Mouse (Mus musculus) kidney, postnatal 25 days (tissue): ENCODE results near the gene Mt1.

Experiments
- DNase-seq, 2 experiments: peaks; one replicate each; pipeline ENCODE4 v3.0.0; 2021; ENCODE audit warnings: mixed read lengths in 2 of 2

Gene Mt1

GRCm38 (mm10) chr8:94173848-94174403 is 5.0 kb upstream of the Mt1 start:
- no peak for DNase-seq

DNA sequence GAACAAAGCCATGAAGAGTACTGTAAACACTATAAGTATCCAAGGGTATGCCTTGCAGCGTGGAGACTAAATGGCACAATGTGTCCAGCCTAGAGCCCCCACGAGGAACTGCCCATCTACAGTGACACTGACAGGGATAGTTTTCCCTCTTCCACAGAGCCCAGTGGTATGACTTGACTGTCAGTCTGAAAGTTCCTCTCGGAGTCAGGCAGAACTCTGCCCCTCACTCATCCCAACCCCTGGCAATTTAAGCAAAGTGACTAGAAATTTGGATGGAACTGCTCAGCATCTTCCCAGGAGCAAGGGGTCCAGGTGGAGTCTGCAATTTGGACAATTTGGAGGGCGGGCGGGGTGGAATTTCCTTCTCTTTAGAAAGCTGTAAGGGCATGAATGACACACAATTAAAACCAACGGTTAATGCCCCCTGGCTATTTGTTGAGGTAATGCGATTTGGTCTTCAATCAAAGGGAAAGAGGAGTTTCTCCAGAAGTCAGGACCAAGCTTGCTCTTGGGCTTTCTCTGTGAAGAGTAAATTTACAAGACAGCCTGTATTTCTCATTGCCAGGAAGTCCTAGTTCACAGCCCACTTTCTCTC is 4.2 kb upstream of the Mt1 start:
- no peak for DNase-seq

- DNase-seq, result no peak
Observed at GRCm38 (mm10) chr8:94177716-94178390, 1.0 kb upstream of the Mt1 start.

DNA sequence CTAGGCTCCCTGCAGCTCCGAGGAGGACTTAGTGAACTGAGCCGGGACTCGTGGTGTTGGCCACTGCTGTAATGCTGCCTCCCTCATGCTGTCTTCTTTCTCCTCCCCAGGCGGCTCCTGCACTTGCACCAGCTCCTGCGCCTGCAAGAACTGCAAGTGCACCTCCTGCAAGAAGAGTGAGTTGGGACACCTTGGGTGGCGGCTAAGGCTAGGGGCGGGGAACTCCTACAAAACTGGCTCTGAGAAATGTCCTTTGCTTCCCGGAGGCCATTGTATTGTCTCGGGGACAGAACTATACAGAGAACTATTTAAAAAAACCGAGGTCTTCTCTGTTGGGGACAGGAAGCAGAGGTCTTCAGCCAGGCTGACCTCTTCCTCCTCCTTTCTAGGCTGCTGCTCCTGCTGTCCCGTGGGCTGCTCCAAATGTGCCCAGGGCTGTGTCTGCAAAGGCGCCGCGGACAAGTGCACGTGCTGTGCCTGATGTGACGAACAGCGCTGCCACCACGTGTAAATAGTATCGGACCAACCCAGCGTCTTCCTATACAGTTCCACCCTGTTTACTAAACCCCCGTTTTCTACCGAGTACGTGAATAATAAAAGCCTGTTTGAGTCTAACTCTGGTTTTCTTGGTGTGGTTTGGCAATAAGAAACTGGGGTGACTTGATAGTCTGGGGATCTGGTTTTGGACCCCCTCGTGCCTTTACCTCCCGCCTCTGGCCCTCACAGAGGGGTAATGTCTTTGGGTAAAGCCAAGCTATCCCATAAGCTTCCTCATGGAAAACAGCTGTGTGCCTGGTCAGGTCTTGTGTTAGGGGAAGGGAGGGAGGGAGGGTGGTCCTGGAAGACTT is 1.1 kb downstream of the Mt1 start:
- peak; percentile 30 to 57 for DNase-seq

DNA sequence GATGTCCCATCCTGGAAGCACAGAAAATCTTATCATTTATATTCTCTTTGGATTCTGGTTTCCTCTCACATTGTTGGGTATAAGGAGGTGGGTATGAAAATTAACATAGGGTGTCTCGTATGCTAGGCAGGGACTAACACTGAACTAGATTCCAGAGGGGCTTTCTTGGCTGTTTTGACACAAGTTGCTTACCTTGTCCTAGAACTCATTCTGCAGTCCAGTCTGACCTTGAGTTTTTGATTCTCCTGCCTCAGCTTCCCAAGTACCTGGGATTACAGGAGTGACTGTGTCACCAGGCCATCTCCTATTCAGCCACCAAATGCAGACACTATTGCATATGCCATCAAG is 1.7 kb downstream of the Mt1 start:
- DNase-seq, result no peak

DNA sequence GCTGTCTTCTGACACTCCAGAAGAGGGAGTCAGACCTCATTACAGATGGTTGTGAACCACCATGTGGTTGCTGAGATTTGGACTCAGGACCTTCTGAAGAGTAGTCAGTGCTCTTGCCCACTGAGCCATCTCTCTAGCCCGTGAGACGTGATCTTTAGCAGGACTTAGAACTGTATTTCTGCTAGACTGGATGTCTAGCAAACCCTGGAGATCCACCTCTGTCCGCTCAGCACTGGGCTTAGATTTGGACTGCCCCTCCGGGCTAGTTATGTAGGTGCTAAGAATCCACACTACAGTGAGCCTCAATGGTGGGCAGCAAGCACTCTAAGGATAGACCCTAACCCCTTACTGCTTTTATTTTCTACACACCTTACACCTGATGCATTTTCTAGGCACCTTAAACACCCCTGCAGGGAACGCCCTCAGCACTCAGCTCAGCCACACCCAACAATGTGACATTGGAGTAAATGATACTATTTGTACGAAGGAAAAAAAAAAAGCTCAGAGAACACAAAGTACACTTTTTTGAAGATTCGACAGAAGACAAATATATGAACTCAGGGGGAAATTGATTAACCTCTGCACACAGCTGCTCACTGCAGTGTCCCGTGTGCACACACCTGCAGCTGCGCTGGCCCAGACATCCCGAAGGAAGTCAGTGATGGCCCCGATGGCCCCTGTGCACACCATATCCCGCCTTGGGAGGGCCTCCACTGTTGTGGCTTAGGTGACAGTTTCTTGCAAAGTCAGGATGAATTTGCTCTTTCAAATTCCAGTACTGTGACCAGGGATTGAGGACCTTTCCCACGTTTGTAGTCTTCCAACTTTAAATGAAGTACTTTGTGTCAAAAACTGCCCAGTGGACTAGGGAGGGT is 3.4 kb downstream of the Mt1 start:
- DNase-seq, result no peak

- DNase-seq, result peak; percentile 86 to 93
Observed at GRCm38 (mm10) chr8:94183117-94183516, 4.2 kb downstream of the Mt1 start.

DNA sequence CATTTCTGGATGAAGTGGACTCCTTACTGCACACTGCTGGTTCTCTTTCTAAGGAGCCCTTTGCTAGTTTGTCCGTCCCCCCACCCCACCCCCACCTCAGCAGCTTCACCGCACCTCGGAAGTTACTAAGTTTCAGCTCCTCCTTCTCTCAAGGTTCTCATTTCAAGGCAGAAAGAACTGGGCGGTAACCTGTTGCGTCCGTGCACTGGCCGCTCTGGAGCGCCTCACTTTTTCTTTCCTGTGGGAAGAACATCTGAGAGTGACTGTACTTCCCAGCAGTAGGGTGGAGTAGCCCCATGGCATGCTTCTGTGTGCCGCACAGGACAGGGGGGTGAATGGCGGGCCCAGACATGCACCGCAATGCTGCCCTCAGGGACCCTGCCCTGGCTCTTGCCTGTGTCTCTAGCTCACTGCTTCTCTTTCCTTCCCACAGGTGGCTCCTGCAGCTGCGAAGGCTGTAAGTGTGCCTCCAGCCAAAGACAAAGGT is 5.5 kb downstream of the Mt1 start:
- no peak for DNase-seq

DNA sequence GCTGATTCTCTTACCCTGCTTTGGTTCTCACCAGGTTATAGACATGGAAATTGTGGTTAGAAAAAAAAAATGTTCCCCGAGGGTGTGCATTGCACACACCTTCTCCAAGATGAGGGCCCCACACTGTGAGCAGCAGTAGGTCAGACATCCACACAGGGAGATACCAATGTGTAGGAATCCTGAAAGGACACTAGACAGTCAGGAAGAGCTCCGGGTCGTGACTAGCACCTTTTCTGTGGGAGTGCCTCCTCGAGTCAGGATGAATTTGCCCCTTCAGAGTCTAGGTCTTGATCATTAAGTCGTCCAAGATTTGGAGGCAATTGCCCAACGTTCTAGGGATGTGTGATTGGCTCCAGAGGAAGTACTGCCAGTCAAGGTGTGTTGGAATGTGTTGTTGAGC is 6.9 kb downstream of the Mt1 start:
- no peak for DNase-seq

DNA sequence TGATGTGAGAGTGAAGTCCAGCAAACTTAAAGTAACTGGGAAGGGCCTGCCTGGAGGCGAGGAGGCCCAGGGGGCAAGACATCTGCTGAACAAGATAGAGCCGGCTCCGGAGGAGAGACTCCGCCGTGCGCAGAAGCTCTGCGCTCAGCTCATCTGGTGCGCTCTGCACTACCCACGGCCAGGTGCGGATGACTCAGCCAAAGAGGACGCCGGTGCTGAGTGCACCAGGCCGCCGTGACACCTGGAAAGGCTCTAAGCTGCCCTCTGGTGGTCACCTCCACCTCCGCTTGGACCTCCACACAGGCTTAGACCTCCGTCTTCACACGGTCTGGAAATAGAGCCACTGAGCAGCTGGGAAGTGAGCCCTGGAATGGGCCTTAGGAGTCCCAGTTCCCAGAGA is 7.7 kb downstream of the Mt1 start:
- DNase-seq, result peak; percentile 91 to 93

DNA sequence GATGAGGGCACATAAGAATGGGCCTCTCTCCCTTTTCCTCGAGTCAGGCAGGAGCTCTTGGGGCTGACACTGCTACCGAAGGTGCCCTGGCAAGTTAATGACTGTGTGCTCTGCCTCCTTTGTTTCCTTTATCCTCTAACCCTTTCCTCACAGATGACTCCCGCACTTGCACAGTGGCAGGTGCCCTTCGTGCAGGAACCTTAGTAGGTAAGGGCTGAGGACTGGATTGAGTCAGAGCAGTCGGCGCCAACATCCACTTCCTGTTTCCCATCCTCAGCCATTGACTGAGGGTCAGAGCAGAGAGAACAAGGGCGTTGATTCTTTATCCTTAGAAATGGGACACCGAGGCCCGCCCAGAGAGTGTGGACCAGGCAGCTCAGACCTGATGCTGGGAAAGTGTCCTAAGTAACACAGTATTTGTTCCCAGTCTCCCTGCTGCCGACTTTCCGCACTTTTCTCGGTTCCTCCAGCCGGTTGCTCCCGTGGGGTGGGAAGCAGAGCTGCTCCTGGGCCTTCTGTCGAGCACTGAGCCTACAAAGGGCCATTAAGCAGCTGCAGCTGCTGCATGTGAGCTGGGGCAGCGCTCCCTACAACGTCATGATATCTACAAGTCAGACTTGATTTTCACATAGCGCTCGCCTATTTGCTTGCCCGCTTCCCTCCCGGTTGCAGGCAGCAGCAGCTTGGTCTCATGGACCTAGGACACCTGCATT is 8.6 kb downstream of the Mt1 start:
- DNase-seq, result no peak

GRCm38 (mm10) chr8:94189275-94190031 is 10.6 kb downstream of the Mt1 start:
- DNase-seq, result peak in 1 of 2 experiments; percentile 63

DNA sequence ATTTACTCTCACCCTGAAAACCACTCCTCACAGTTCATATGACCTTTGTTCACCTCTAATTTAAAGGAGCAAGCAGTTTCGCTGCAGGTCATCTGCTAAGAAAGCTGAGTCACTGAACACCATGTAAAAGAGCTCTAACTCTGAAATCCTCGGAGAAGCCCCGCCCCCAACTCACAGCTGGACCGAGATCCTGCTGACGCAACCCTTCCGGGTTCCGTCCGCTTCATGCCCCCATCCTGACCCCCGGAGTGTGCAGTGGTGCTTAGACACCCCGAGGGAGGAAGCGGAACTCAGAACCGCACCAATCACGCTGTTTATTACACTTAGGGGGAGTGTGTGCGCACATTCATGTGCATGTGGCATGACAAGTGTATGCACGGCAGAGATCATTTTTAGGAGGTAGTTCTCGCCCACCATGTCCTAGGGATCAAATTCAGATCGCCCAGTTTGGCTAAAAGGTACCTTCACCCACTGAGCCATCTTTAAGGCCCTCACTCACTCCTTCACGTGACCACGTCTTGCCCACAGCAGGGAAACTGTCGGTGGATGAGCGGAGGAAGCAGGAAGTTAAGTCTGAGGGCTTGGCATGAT is 12.3 kb downstream of the Mt1 start:
- peak; percentile 91 to 93 for DNase-seq

DNA sequence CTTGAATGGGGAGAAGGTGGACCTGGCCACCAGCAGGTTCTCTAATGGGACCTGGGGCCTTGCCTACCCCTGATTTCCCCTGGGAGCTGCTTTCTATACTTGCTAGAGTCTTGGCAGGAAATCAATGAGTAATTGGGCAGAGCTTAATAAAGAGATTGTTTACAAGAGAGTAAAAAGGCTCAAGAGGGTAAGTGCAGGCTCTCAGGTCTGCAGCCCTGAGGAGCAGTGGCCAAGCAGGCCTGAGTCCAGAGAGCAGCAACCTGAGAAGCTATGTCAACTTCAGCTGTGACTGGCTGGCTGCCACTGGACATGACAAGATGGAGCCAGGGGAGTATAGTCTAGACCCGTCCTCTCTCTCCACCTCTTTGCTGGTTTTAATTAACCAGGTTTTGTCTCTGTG is 14.0 kb downstream of the Mt1 start:
- DNase-seq, result peak in 1 of 2 experiments; percentile 56

DNA sequence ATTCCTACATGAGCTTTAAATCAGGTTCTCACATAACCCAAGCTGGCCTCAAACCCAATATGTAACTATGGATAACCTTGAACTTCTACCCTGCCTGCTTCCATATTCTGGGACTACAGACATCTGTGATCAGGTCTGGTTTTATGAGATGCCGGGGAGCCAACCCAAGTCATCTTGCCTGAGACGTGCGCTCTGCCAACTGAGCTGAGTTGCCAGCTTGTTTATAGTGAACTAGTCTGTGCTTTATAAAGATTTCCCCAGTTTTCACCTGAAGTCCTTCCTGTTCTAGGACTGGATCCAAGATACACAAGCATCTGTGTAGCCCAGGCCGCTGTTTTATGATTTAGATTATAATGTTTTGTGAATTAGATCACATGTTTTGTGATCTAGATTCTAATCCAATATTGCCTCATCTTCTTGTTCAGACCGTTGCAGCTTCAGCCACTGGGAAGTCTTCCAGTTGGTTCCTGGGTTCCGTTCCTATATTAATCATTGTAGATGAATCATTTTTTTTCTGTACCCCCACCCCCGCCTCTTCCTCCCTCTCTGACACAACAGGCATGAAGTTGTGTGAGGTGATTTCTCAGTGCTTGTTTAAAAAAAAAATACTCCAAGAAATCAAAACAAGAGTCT is 15.8 kb downstream of the Mt1 start:
- no peak for DNase-seq

GRCm38 (mm10) chr8:94199202-94199869 is 20.5 kb downstream of the Mt1 start:
- DNase-seq, result peak in 1 of 2 experiments; percentile 69

GRCm38 (mm10) chr8:94204043-94204442 is 25.2 kb downstream of the Mt1 start:
- no peak for DNase-seq

- peak; percentile 78 to 79 for DNase-seq
Observed at GRCm38 (mm10) chr8:94205736-94206135, 26.9 kb downstream of the Mt1 start.

DNA sequence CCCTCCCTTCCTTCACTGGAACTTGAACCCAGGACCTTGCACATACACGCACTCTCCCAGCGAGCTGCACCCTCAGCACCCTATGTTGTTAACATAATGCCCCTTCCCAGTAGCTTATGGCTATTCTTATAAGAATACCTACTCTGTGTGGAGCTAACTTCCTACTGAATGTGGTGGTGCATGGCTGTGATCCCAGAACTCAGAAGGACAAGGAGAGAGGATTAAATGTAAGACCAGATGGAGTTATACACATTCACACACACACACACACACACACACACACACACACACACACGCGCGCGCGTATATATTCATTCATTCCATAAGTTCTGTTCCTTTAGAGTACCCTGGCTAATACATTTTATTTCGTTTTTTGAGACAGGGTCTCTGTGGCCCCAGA is 27.4 kb downstream of the Mt1 start:
- DNase-seq, result no peak

DNA sequence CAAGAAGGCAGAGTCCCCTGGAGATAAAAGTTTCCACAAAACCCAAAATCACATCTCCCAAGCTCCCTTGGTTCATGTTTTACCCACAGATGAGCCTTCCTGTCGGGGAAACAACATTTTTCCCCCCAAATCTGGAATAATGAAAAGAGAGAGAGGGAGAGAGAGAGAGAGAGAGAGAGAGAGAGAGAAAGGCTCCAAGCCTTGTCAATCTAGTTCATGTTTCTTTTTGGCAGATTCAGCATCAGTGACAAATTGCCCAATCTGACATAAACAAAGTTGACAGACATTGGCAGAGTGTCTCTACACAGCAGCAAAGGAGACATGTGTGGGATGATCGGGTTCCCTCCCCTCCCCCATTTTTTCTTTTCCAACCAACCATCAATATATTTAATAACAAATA is 28.6 kb downstream of the Mt1 start:
- DNase-seq, result no peak
